Mouse (Mus musculus) kidney, embryonic 14.5 days (tissue): ENCODE measurements around the gene Eps15. TPM values are rescaled to one million over a fixed set of nuclear protein-coding genes. Genes with fewer than 3 reads are reported as not detected.

Experiments
- ATAC-seq: fragments of 200-750 bp; cut with Nextera tagmentation; 2 replicates; pipeline ENCODE4 v1.8.0; 2017; ENCODE audit warnings: moderate number of reproducible peaks, mild to moderate bottlenecking, moderate TSS enrichment, moderate library complexity; ENCODE audit not compliant: low FRiP score, low TSS enrichment
- H3K27ac ChIP-seq: fragments of 300-500 bp; sonication (generic); 2 replicates; pipeline ENCODE4 v1.5.1; 2014; ENCODE audit warnings: low read depth, mild to moderate bottlenecking, low read length, moderate library complexity, mixed read lengths
- H3K27me3 ChIP-seq: fragments of 300-500 bp; sonication (generic); 2 replicates; pipeline ENCODE4 v1.6.1; 2014; ENCODE audit warnings: mild to moderate bottlenecking, low read length; ENCODE audit not compliant: control insufficient read depth, insufficient read depth
- H3K36me3 ChIP-seq: fragments of 300-500 bp; sonication (generic); 2 replicates; pipeline ENCODE4 v1.6.1; 2014; ENCODE audit warnings: low read length, mixed read lengths; ENCODE audit not compliant: control insufficient read depth, insufficient read depth
- H3K4me1 ChIP-seq: fragments of 300-500 bp; sonication (generic); 2 replicates; pipeline ENCODE4 v1.6.1; 2014; ENCODE audit warnings: low read length, mixed read lengths; ENCODE audit not compliant: control insufficient read depth, insufficient read depth
- H3K4me2 ChIP-seq: fragments of 300-500 bp; sonication (generic); replicated peaks from 2 replicates; pipeline ENCODE4 v1.6.1; 2014; ENCODE audit warnings: low read depth, mild to moderate bottlenecking, low read length
- H3K4me3 ChIP-seq: fragments of 300-500 bp; sonication (generic); 2 replicates; pipeline ENCODE4 v1.5.1; 2014; ENCODE audit warnings: mild to moderate bottlenecking, low read length
- H3K9ac ChIP-seq: fragments of 300-500 bp; sonication (generic); 2 replicates; pipeline ENCODE4 v1.6.1; 2014; ENCODE audit warnings: low read depth, mild to moderate bottlenecking, low read length, moderate library complexity
- H3K9me3 ChIP-seq: fragments of 300-500 bp; sonication (generic); 2 replicates; pipeline ENCODE4 v1.6.1; 2016; ENCODE audit warnings: low read length; ENCODE audit not compliant: control insufficient read depth
- WGBS: fragments of 180-500 bp; shearing (Covaris S2); extraction: QIAGEN DNeasy Blood & Tissue Kit; methylation state at CpG from one replicate; pipeline ENCODE4 v1.1.7; 2014; 5-methylcytosine and 5-hydroxymethylcytosine counted together
- polyA plus RNA-seq: library from polyadenylated mRNA; unstranded; fragments of >200 nt; fragmentation: Nextera tagmentation; extraction: Ambion mirVana; gene quantifications from 2 replicates; pipeline ENCODE4 v1.2.1, GENCODE M21; 2014

The Eps15 gene
- polyA plus RNA-seq, 1 experiment from 2014 or later = 41.6 TPM

- 86% methylated on average over 6 of the region's 6 CpGs for WGBS
- Histone ChIP-seq H3K27ac (no peak overlapping the region), H3K4me2 (no peak overlapping the region), H3K4me3 (no peak overlapping the region), H3K36me3 (no peaks in the 10 kb centered on the region), H3K9ac (no peak overlapping the region), H3K4me1 (no peaks in the 10 kb centered on the region), H3K9me3 (no peaks in the 10 kb centered on the region), H3K27me3 (no peaks in the 10 kb centered on the region)
- ATAC-seq = no peak
Observed at GRCm38 (mm10) chr4:109245016-109245620, 35.0 kb upstream of the Eps15 start.

GRCm38 (mm10) chr4:109251605-109252004 is 28.5 kb upstream of the Eps15 start:
- H3K4me3 ChIP-seq = no peak overlapping the region
- H3K4me2 ChIP-seq = no peak overlapping the region
- no peak for ATAC-seq
- no peaks in the 10 kb centered on the region for H3K27me3 ChIP-seq
- H3K9ac ChIP-seq = no peak overlapping the region
- H3K27ac ChIP-seq = no peak overlapping the region
- H3K36me3 ChIP-seq = no peaks in the 10 kb centered on the region
- 31% methylated on average over 3 of the region's 3 CpGs for WGBS
- no peaks in the 10 kb centered on the region for H3K4me1 ChIP-seq
- H3K9me3 ChIP-seq = no peaks in the 10 kb centered on the region

- WGBS = 75% methylated on average over 4 of the region's 4 CpGs
- H3K9me3 ChIP-seq = no peaks in the 10 kb centered on the region
- H3K4me3 ChIP-seq = no peak overlapping the region
- H3K36me3 ChIP-seq = no peaks in the 10 kb centered on the region
- no peak overlapping the region for H3K27ac ChIP-seq
- no peak for ATAC-seq
- no peaks in the 10 kb centered on the region for H3K4me1 ChIP-seq
- no peak overlapping the region for H3K9ac ChIP-seq
- no peak overlapping the region for H3K4me2 ChIP-seq
- no peaks in the 10 kb centered on the region for H3K27me3 ChIP-seq
Observed at GRCm38 (mm10) chr4:109252199-109252598, 27.9 kb upstream of the Eps15 start.

GRCm38 (mm10) chr4:109253664-109254151 is 26.4 kb upstream of the Eps15 start:
- Histone ChIP-seq H3K36me3 (no peaks in the 10 kb centered on the region), H3K4me2 (no peak overlapping the region), H3K4me3 (no peak overlapping the region), H3K27ac (no peak overlapping the region), H3K9me3 (no peaks in the 10 kb centered on the region), H3K27me3 (no peaks in the 10 kb centered on the region), H3K9ac (no peak overlapping the region), H3K4me1 (no peaks in the 10 kb centered on the region)
- 71% methylated on average over 11 of the region's 11 CpGs for WGBS
- ATAC-seq = no peak

GRCm38 (mm10) chr4:109254511-109254910 is 25.6 kb upstream of the Eps15 start:
- no peaks in the 10 kb centered on the region for H3K36me3 ChIP-seq
- no peaks in the 10 kb centered on the region for H3K27me3 ChIP-seq
- H3K27ac ChIP-seq = no peak overlapping the region
- WGBS = 87% methylated on average over 5 of the region's 5 CpGs
- H3K4me3 ChIP-seq = no peak overlapping the region
- no peaks in the 10 kb centered on the region for H3K9me3 ChIP-seq
- no peak overlapping the region for H3K4me2 ChIP-seq
- no peaks in the 10 kb centered on the region for H3K4me1 ChIP-seq
- H3K9ac ChIP-seq = no peak overlapping the region
- ATAC-seq = no peak

- H3K9me3 ChIP-seq = no peaks in the 10 kb centered on the region
- no peak overlapping the region for H3K27ac ChIP-seq
- 61% methylated on average over 2 of the region's 2 CpGs for WGBS
- no peak for ATAC-seq
- H3K36me3 ChIP-seq = no peaks in the 10 kb centered on the region
- H3K9ac ChIP-seq = no peak overlapping the region
- H3K4me2 ChIP-seq = no peak overlapping the region
- no peaks in the 10 kb centered on the region for H3K4me1 ChIP-seq
- H3K4me3 ChIP-seq = no peak overlapping the region
- H3K27me3 ChIP-seq = no peaks in the 10 kb centered on the region
Observed at GRCm38 (mm10) chr4:109255321-109255720, 24.7 kb upstream of the Eps15 start.

GRCm38 (mm10) chr4:109255727-109256417 is 24.2 kb upstream of the Eps15 start:
- ATAC-seq = no peak
- 84% methylated on average over 11 of the region's 11 CpGs for WGBS
- no peaks in the 10 kb centered on the region for H3K9me3 ChIP-seq

GRCm38 (mm10) chr4:109256791-109257190 is 23.3 kb upstream of the Eps15 start:
- 83% methylated on average over 6 of the region's 6 CpGs for WGBS

More at GRCm38 (mm10) chr4:109255727-109256417, 24.2 kb upstream of the Eps15 start:
- Histone ChIP-seq H3K4me3 (no peak overlapping the region), H3K9ac (no peak overlapping the region), H3K27me3 (no peaks in the 10 kb centered on the region), H3K27ac (no peak overlapping the region), H3K4me2 (no peak overlapping the region), H3K4me1 (no peaks in the 10 kb centered on the region), H3K36me3 (no peaks in the 10 kb centered on the region)

GRCm38 (mm10) chr4:109257639-109258038 is 22.4 kb upstream of the Eps15 start:
- H3K4me1 ChIP-seq = no peaks in the 10 kb centered on the region
- no peak overlapping the region for H3K9ac ChIP-seq
- no peak for ATAC-seq
- H3K27ac ChIP-seq = no peak overlapping the region
- no peak overlapping the region for H3K4me2 ChIP-seq
- H3K9me3 ChIP-seq = no peaks in the 10 kb centered on the region
- no peak overlapping the region for H3K4me3 ChIP-seq
- no peaks in the 10 kb centered on the region for H3K27me3 ChIP-seq
- H3K36me3 ChIP-seq = no peaks in the 10 kb centered on the region

More at GRCm38 (mm10) chr4:109256791-109257190, 23.3 kb upstream of the Eps15 start:
- no peak overlapping the region for H3K27ac ChIP-seq
- no peak overlapping the region for H3K4me3 ChIP-seq
- H3K4me2 ChIP-seq = no peak overlapping the region
- H3K27me3 ChIP-seq = no peaks in the 10 kb centered on the region
- no peaks in the 10 kb centered on the region for H3K4me1 ChIP-seq
- H3K36me3 ChIP-seq = no peaks in the 10 kb centered on the region
- H3K9ac ChIP-seq = no peak overlapping the region
- ATAC-seq = no peak
- no peaks in the 10 kb centered on the region for H3K9me3 ChIP-seq
